Comparison of ENCODE assay signal across 22 mouse cellular contexts in genomic region chr8:119789581-119789980, GRCm38 (mm10). TPM values are rescaled to one million over a fixed set of nuclear protein-coding genes. Genes with fewer than 3 reads are reported as not detected.
DNase-seq lines count a peak whose midpoint lies in the region; ATAC-seq lines count a peak whose summit lies in the region.
"Had no signal": no experiment of that assay in that cellular context is flagged by ENCODE, and none has a peak within 500 bp of the region (broad histone marks: within the 10 kb centered on the region; RNA-seq: fewer than 3 reads in every experiment).

No protein-coding gene starts in this region.

- no peak overlapping the region for H3K9ac ChIP-seq in hindbrain, embryonic 12.5 days
- no peak overlapping the region for H3K9ac ChIP-seq in liver, embryonic 12.5 days
- H3K9ac ChIP-seq: embryonic facial prominence, embryonic 13.5 days; heart, embryonic 12.5 days; liver, embryonic 14.5 days; lung, embryonic 14.5 days; neural tube, embryonic 12.5 days had no signal

- H3K36me3 ChIP-seq in hindbrain, embryonic 10.5 days, result no peaks in the 10 kb centered on the region
- H3K36me3 ChIP-seq in hindbrain, embryonic 12.5 days, result no peaks in the 10 kb centered on the region
- H3K36me3 ChIP-seq in liver, embryonic 12.5 days, result no peaks in the 10 kb centered on the region
- H3K36me3 ChIP-seq: embryonic facial prominence, embryonic 13.5 days; heart, embryonic 12.5 days; neural tube, embryonic 12.5 days had no signal

- DNase-seq in hindbrain, embryonic 10.5 days (ENCODE audit: low spot score), result no peak
- peak; percentile 49 for DNase-seq in CD4-positive, CD25-positive, alpha-beta regulatory T cell, adult 2 months (ENCODE audit: low read depth, low spot score)
- DNase-seq in T-cell, adult 2 months (ENCODE audit: low spot score), result peak; percentile 60
- DNase-seq in frontal cortex, postnatal 25 days (ENCODE audit: low spot score in 2 of 2), result no peak
- DNase-seq: gastrocnemius, postnatal 14 days; heart, adult 11 months; heart, postnatal 10 days; kidney, adult 2 months; layer of hippocampus, adult 9-11 months; lung, embryonic 14.5 days; midbrain, embryonic 14.5 days; right cerebral cortex, postnatal 14 days; thymus, postnatal 36 days had no signal

- no peak overlapping the region for H3K4me2 ChIP-seq in hindbrain, embryonic 12.5 days (replicated peaks)
- no peak overlapping the region for H3K4me2 ChIP-seq in liver, embryonic 12.5 days
- H3K4me2 ChIP-seq: embryonic facial prominence, embryonic 13.5 days; heart, embryonic 12.5 days; lung, embryonic 14.5 days; neural tube, embryonic 12.5 days had no signal

- ATAC-seq in hindbrain, embryonic 12.5 days (ENCODE audit: low FRiP score), result no peak
- peak; percentile 38 for ATAC-seq in inflammation-experienced regulatory T-cells, adult 6 months
- ATAC-seq in liver, embryonic 12.5 days, result no peak

- H3K27ac ChIP-seq in hindbrain, embryonic 10.5 days, result peak overlapping the region; percentile 98
- H3K27ac ChIP-seq in hindbrain, embryonic 12.5 days, result no peak overlapping the region
- no peak overlapping the region for H3K27ac ChIP-seq in liver, embryonic 12.5 days
- H3K27ac ChIP-seq: embryonic facial prominence, embryonic 13.5 days; kidney, postnatal 0 days; liver, embryonic 14.5 days; neural tube, embryonic 12.5 days had no signal

- no peaks in the 10 kb centered on the region for H3K9me3 ChIP-seq in hindbrain, embryonic 10.5 days
- no peaks in the 10 kb centered on the region for H3K9me3 ChIP-seq in hindbrain, embryonic 12.5 days (replicated peaks)
- H3K9me3 ChIP-seq in liver, embryonic 12.5 days (replicated peaks), result no peaks in the 10 kb centered on the region
- H3K9me3 ChIP-seq: embryonic facial prominence, embryonic 13.5 days; heart, embryonic 12.5 days; neural tube, embryonic 12.5 days had no signal

- no peaks in the 10 kb centered on the region for H3K27me3 ChIP-seq in hindbrain, embryonic 10.5 days (ENCODE audit: insufficient read depth, poor library complexity, severe bottlenecking)
- H3K27me3 ChIP-seq in hindbrain, embryonic 12.5 days, result no peaks in the 10 kb centered on the region
- H3K27me3 ChIP-seq in liver, embryonic 12.5 days (replicated peaks), result no peaks in the 10 kb centered on the region; the same call in 1 of the 2 replicates
- H3K27me3 ChIP-seq: embryonic facial prominence, embryonic 13.5 days; neural tube, embryonic 12.5 days had no signal

- H3K4me1 ChIP-seq in hindbrain, embryonic 10.5 days (replicated peaks), result peaks cover 98% of the 10 kb centered on the region
- peaks cover 49% of the 10 kb centered on the region for H3K4me1 ChIP-seq in hindbrain, embryonic 12.5 days
- peaks cover 49% of the 10 kb centered on the region for H3K4me1 ChIP-seq in liver, embryonic 12.5 days

- no peak overlapping the region for H3K4me3 ChIP-seq in hindbrain, embryonic 10.5 days
- no peak overlapping the region for H3K4me3 ChIP-seq in hindbrain, embryonic 12.5 days
- no peak overlapping the region for H3K4me3 ChIP-seq in liver, embryonic 12.5 days
- H3K4me3 ChIP-seq: embryonic facial prominence, embryonic 13.5 days; erythroblast, embryonic 14.5 days; heart, embryonic 12.5 days; neural tube, embryonic 12.5 days had no signal

- 69% methylated on average over 7 of the region's 7 CpGs for WGBS in hindbrain, embryonic 10.5 days
- 76% methylated on average over 7 of the region's 7 CpGs for WGBS in hindbrain, embryonic 12.5 days
- 66% methylated on average over 7 of the region's 7 CpGs for WGBS in liver, embryonic 12.5 days (ENCODE audit: insufficient replicate concordance)

RNA-seq across cellular contexts. Expression of gene Tldc1, which starts 11.4 kb away (rescaled TPM):
- 12.6 and 15.3 TPM in 2 replicates for polyA plus RNA-seq in hindbrain, embryonic 10.5 days (2016; fragmentation: Nextera tagmentation; extraction: Ambion mirVana)
- polyA plus RNA-seq in hindbrain, embryonic 12.5 days (2016; fragmentation: Nextera tagmentation; extraction: Ambion mirVana), result 11.9 and 12.2 TPM in 2 replicates
- polyA plus RNA-seq in inflammation-experienced regulatory T-cells, adult 6 months (2017; shearing (Covaris generic)), result 1 to 10 TPM; 6.1 to 7.4 (median 7.0) TPM
- 6.1 and 6.7 TPM in 2 replicates for polyA plus RNA-seq in liver, embryonic 12.5 days (2016; fragmentation: Nextera tagmentation; extraction: Ambion mirVana)

RNA-seq across cellular contexts. Expression of gene Cotl1, which starts 50.8 kb away (rescaled TPM):
- 273 and 545 TPM in 2 replicates for polyA plus RNA-seq in hindbrain, embryonic 10.5 days (2016; fragmentation: Nextera tagmentation; extraction: Ambion mirVana)
- 115 and 142 TPM in 2 replicates for polyA plus RNA-seq in hindbrain, embryonic 12.5 days (2016; fragmentation: Nextera tagmentation; extraction: Ambion mirVana)
- polyA plus RNA-seq in inflammation-experienced regulatory T-cells, adult 6 months (2017; shearing (Covaris generic)), result 100 to 1,000 TPM; 181 to 242 (median 218) TPM
- polyA plus RNA-seq in liver, embryonic 12.5 days (2016; fragmentation: Nextera tagmentation; extraction: Ambion mirVana), result 46.5 and 49.5 TPM in 2 replicates

Comparison
In these comparisons a context has a peak if more than half of its experiments do, and no peak if none do; other contexts are left out.
1. DNase-seq: peak in CD4-positive, CD25-positive, alpha-beta regulatory T cell, adult 2 months (single experiment) and T-cell, adult 2 months (single experiment); none in hindbrain, embryonic 10.5 days (single experiment) and frontal cortex, postnatal 25 days (0 of 2).